Comparison of ENCODE assay signal across 19 mouse cellular contexts in genomic region chr9:95153966-95154365, GRCm38 (mm10).
"Had no signal": no experiment of that assay in that cellular context is flagged by ENCODE, and none has a peak within 500 bp of the region (broad histone marks: within the 10 kb centered on the region; RNA-seq: fewer than 3 reads in every experiment).

No protein-coding gene starts in this region.

- H3K4me2 ChIP-seq: lung, embryonic 14.5 days; midbrain, embryonic 12.5 days; neural tube, embryonic 13.5 days; neural tube, embryonic 15.5 days had no signal

- H3K4me1 ChIP-seq: neural tube, embryonic 13.5 days; neural tube, embryonic 15.5 days had no signal

- H3K27ac ChIP-seq: midbrain, embryonic 10.5 days; midbrain, embryonic 12.5 days; neural tube, embryonic 13.5 days; neural tube, embryonic 15.5 days had no signal

- H3K9ac ChIP-seq: lung, embryonic 14.5 days; midbrain, embryonic 12.5 days; neural tube, embryonic 13.5 days; neural tube, embryonic 15.5 days had no signal

- H3K9me3 ChIP-seq: midbrain, embryonic 10.5 days; midbrain, embryonic 12.5 days; neural tube, embryonic 13.5 days; neural tube, embryonic 15.5 days had no signal

- ATAC-seq: midbrain, embryonic 16.5 days had no signal

- H3K27me3 ChIP-seq: midbrain, embryonic 12.5 days; neural tube, embryonic 13.5 days; neural tube, embryonic 15.5 days had no signal

- H3K36me3 ChIP-seq: midbrain, embryonic 10.5 days; midbrain, embryonic 12.5 days; neural tube, embryonic 13.5 days; neural tube, embryonic 15.5 days had no signal

- DNase-seq: lung, adult 18-20 months; lung, embryonic 14.5 days; lung, postnatal 10 days; lung, postnatal 4 days; midbrain, embryonic 14.5 days; retina, postnatal 1 day; right cerebral cortex, adult 18-20 months; right cerebral cortex, postnatal 25 days; right cerebral cortex, postnatal 4 days; spleen, adult 18-20 months; thymus, adult 18-20 months; thymus, postnatal 14 days; thymus, postnatal 36 days had no signal

- H3K4me3 ChIP-seq: midbrain, embryonic 10.5 days; midbrain, embryonic 12.5 days; myocyte; neural tube, embryonic 13.5 days; neural tube, embryonic 15.5 days had no signal
